Mouse (Mus musculus) ES-E14 (cell line): Measurements from ENCODE around the gene Dpp6.

Experiments
- HCFC1 ChIP-seq: IDR thresholded peaks from 2 replicates; pipeline ENCODE4 v1.6.1; 2012; ENCODE audit warnings: low read length, inconsistent platforms, borderline replicate concordance; ENCODE audit not compliant: insufficient read depth
- ZC3H11A ChIP-seq: IDR thresholded peaks from 2 replicates; pipeline ENCODE4 v1.6.1; 2012; ENCODE audit warnings: low read depth, mild to moderate bottlenecking, inconsistent platforms, low read length, borderline replicate concordance
- ZNF384 ChIP-seq: IDR thresholded peaks from 2 replicates; pipeline ENCODE4 v1.6.1; 2012; ENCODE audit warnings: low read depth, low read length, inconsistent platforms

DNA sequence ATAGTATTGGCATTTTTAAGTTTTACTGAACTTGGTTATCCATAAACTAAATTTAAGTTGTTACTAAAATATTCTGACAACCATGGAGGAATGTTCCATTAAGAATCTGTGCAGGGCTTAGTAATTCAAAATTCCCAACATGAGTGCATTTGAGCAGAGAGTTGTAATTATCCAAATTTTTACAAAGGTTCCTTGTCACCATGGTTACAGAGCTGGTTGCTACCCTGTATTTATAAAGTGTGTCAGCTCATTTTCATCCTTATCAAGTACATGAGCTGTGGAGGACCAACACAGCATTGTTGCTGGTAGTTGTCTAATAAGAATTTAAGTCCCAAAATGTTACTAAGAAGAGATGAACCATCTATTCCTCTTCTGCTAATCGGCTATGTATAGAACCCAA, 787.1 kb downstream of the Dpp6 start:
- TF ChIP-seq ZC3H11A: no peak
- TF ChIP-seq ZNF384: no peak
- no peak for TF ChIP-seq HCFC1
